Mouse (Mus musculus): ENCODE results near the gene Eci3. TPM values are rescaled to one million over a fixed set of nuclear protein-coding genes. Genes with fewer than 3 reads are reported as not detected.

Eci3 gene
- polyA plus RNA-seq, 1 experiment from 2014 or later, result 0.85 TPM

DNA sequence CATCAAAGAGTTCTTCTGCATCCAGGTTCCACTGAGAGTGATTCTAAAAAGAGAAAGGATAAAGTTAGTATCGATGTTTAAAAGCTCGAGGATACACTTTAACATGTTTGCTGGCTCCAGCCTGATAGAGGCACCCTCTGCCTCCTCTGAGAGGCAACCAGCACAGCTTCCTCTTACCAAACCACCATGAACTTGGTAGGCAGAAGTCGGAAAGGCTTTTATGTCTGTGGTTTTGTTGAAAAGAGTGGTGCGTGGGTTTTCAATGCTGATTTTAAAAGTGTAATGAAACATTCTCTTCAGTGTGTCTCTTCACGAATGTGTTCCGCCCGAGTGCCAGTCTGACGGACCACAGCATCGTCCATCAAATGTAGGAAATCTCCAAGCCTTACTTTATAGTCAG is 49.0 kb downstream of the Eci3 start:
- Histone ChIP-seq H3K4me3 (no peak overlapping the region), H3K27ac (replicated peaks) (no peak overlapping the region), H3K9me3 (no peaks in the 10 kb centered on the region), H3K4me1 (peaks cover 12% of the 10 kb centered on the region), H3K36me3 (replicated peaks) (no peaks in the 10 kb centered on the region), H3K27me3 (replicated peaks; ENCODE audit: low read depth, poor library complexity, severe bottlenecking) (no peaks in the 10 kb centered on the region)
- 87% methylated on average over 9 of the region's 9 CpGs for WGBS
- DNase-seq (ENCODE audit: low spot score), result no peak

Other genes starting within 250 kb of the Eci3 start
- gene Fam50b, start 229.0 kb downstream of the Eci3 start, polyA plus RNA-seq (2016; fragmentation: Nextera tagmentation; extraction: Ambion mirVana), result not detected in 2 replicates
- gene Prpf4b, start 88.5 kb downstream of the Eci3 start, polyA plus RNA-seq (2016; fragmentation: Nextera tagmentation; extraction: Ambion mirVana), result 78.0 and 81.6 TPM in 2 replicates
- gene Fam217a, start 39.5 kb downstream of the Eci3 start, polyA plus RNA-seq (2016; fragmentation: Nextera tagmentation; extraction: Ambion mirVana), result 0.82 and 1.5 TPM in 2 replicates
- gene 4933417A18Rik, start 39.4 kb downstream of the Eci3 start, polyA plus RNA-seq (2016; fragmentation: Nextera tagmentation; extraction: Ambion mirVana), result not detected in 2 replicates
- gene Eci2, start 63.3 kb upstream of the Eci3 start, polyA plus RNA-seq (2016; fragmentation: Nextera tagmentation; extraction: Ambion mirVana), result 91.2 and 105 TPM in 2 replicates

Measured in embryonic facial prominence, embryonic 10.5 days (tissue).